Mouse (Mus musculus): ENCODE results near the gene Gm4724. TPM values are rescaled to one million over a fixed set of nuclear protein-coding genes. Genes with fewer than 3 reads are reported as not detected.
"Not testable (repeated sequence)": the region's sequence is repeated elsewhere in the genome, so short reads cannot be mapped to it uniquely, and the experiment has no call there.

Gene Gm4724
- total RNA-seq (2021) = 5.1 and 6.3 TPM in 2 replicates
- long read RNA-seq, experiment 1, partial matches to known transcripts = 1 of 1 reads
- long read RNA-seq, experiment 1, other reads (novel, unspliced or antisense) = 0 of 1 reads
- long read RNA-seq, experiment 2, partial matches to known transcripts = 0 of 1 reads
- long read RNA-seq, experiment 2, other reads (novel, unspliced or antisense) = 0 of 1 reads

DNA sequence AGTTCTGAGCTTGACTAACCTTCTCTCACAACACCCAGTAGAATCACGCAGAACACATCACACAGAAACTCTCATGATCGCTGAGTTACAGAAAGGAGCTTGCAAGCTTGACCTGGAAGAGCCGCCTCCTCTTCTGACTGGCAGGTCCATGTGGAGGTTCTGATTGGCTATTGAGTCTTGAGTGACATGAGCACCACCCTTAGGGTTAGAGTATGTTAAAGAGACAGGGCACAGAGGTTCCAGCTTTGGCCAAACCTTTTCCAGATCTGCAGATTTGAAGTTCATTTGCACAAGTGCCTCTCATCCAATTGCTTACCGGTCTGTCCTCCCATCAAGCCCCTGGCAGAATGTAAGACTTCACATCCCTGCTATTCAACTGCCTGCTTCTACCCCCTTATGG is at the start of gene Gm4724:
Gm4724 (minus strand) TSS at position 101 of the 400 bp plus-strand sequence.
- not testable (repeated sequence) for DNase-seq

DNA sequence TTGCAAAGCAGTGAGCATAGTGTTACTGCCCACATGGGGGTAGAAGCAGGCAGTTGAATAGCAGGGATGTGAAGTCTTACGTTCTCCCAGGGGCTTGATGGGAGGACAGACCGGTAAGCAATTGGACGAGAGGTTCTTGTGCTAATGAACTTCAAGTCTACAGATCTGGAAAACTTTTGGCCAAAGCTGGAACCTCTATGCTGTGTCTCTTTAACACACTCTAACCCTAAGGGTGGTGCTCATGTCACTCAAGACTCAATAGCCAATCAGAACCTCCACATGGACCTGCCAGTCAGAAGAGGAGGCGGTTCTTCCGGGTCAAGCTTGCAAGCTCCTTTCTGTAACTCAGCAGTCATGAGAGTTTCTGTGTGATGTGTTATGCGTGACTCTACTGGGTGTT is 34.1 kb upstream of the Gm4724 start, which contains the start of gene Zfp965:
Zfp965 (plus strand) TSS at position 301 of the 400 bp plus-strand sequence.
- DNase-seq = not testable (repeated sequence)

Other genes with a start within 250 kb of the Gm4724 start
- gene Gm14391, start 228.9 kb downstream of the Gm4724 start, total RNA-seq (2021) = 67.7 and 68.0 TPM in 2 replicates
- 3.6 and 6.9 TPM in 2 replicates for gene Gm14440, start 160.7 kb downstream of the Gm4724 start, total RNA-seq (2021)
- gene Gm4631, start 97.6 kb downstream of the Gm4724 start, total RNA-seq (2021) = 39.5 and 43.5 TPM in 2 replicates
- 7.0 and 7.3 TPM in 2 replicates for gene Zfp968, start 63.4 kb downstream of the Gm4724 start, total RNA-seq (2021)
- 2.4 and 4.3 TPM in 2 replicates for gene Zfp965, start 34.2 kb upstream of the Gm4724 start, total RNA-seq (2021)
- gene Gm11007, start 208.2 kb upstream of the Gm4724 start, total RNA-seq (2021) = 6.0 TPM in 1 of 2 replicates, not detected in the other

Data from adrenal gland, postnatal 14 days (tissue).